In the genomic region with DNA sequence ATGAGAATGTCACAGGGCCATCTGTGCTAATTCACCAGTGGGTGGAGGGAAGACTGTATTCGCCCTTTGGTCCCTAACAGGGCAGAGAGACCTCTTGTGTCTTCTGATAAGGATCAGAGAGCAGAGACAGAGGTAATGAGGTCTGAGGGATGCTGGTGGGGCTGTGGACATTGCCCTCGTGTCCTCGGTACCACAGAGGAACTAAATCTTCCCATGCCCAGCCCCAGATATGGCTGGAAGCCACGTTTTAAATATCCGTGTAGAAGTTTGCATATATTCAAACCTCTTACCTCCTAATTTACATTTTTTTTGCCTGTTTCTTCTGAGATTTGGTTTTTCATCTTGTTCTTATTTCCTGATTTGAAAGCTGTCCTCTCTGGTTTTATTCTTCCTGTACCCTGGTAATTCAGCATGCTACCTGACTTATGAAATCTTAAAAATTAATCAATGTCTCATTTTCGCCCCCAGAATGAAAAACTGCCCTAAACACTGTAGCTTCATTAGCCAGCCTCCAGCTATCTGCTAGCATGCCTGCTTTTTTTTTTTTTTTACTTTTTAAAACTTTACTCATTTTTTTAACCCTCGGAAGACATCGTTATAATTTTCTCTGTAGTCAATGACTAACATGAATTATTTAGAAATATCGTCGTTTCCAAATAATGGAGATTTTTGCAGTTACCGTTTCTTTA, we compare ENCODE assay signal across 1 mouse cellular context.
TF ChIP-seq lines count a peak whose summit lies in the region.

No protein-coding gene starts in this region.

TF ChIP-seq in MEL, 35 proteins besides CTCF, POLR2A, EP300 and RAD21 (continued from another document):
- no peak for TF ChIP-seq MEF2A (IDR thresholded peaks at IDR 0.05; ENCODE audit: extremely low read depth, insufficient replicate concordance, low read depth, low read length, poor library complexity, severe bottlenecking)
- TF ChIP-seq ZC3H11A (IDR thresholded peaks at IDR 0.05; ENCODE audit: low read depth, low read length) = no peak
- TF ChIP-seq GABPA (IDR thresholded peaks at IDR 0.05; ENCODE audit: low read depth, low read length) = no peak
- 0 out of 2 replicates have a peak, but pooled peaks have one; percentile 40 for TF ChIP-seq CHD1 (IDR thresholded peaks at IDR 0.05; ENCODE audit: low read depth, low read length)
- TF ChIP-seq MXI1 (IDR thresholded peaks at IDR 0.05; ENCODE audit: low read depth, low read length) = no peak
- no peak for TF ChIP-seq TBP (IDR thresholded peaks at IDR 0.05; ENCODE audit: low read depth, low read length)
- no peak for TF ChIP-seq KAT2A (conservative IDR thresholded peaks at IDR 0.05; ENCODE audit: low read depth, low read length)
- no peak for TF ChIP-seq NRF1 (IDR thresholded peaks at IDR 0.05; ENCODE audit: insufficient read depth, low read depth, low read length, poor library complexity, severe bottlenecking)
- no peak for TF ChIP-seq MYB (IDR thresholded peaks at IDR 0.05; ENCODE audit: low read depth, low read length)
- TF ChIP-seq MAX (IDR thresholded peaks at IDR 0.05; ENCODE audit: low read length) = 0 out of 2 replicates have a peak, but pooled peaks have one; percentile 17
- TF ChIP-seq TCF12 (IDR thresholded peaks at IDR 0.05; ENCODE audit: low read depth, low read length) = no peak
- TF ChIP-seq UBTF (IDR thresholded peaks at IDR 0.05; ENCODE audit: borderline replicate concordance, insufficient read depth, low read depth, low read length) = no peak
